Mouse (Mus musculus): ENCODE results near the gene Ccn1.

- no peak for TF ChIP-seq ZC3H11A (IDR thresholded peaks at IDR 0.05; ENCODE audit: borderline replicate concordance, low read depth, low read length)
- TF ChIP-seq ZNF384 (IDR thresholded peaks at IDR 0.05; ENCODE audit: low read depth, low read length): peak; percentile 49; the same call in 1 of the 2 replicates
- no peak for TF ChIP-seq MAFK (IDR thresholded peaks at IDR 0.05; ENCODE audit: insufficient read depth, low read depth, low read length)
- TF ChIP-seq CHD2 (IDR thresholded peaks at IDR 0.05; ENCODE audit: low read depth, low read length): no peak
- TF ChIP-seq HCFC1 (IDR thresholded peaks at IDR 0.05; ENCODE audit: borderline replicate concordance, insufficient read depth, low read length): no peak
Measured at GRCm38 (mm10) chr3:145649852-145650202, at the start of gene Ccn1.

Measured in ES-E14 (cell line).